Mouse (Mus musculus): ENCODE measurements at regions not wholly inside any gene's neighbourhood (a gene's known extent, or its start where the extent isn't known, plus 50 kb on each side); places are given as distances from the start of the nearest gene placed in this dataset.

DNA sequence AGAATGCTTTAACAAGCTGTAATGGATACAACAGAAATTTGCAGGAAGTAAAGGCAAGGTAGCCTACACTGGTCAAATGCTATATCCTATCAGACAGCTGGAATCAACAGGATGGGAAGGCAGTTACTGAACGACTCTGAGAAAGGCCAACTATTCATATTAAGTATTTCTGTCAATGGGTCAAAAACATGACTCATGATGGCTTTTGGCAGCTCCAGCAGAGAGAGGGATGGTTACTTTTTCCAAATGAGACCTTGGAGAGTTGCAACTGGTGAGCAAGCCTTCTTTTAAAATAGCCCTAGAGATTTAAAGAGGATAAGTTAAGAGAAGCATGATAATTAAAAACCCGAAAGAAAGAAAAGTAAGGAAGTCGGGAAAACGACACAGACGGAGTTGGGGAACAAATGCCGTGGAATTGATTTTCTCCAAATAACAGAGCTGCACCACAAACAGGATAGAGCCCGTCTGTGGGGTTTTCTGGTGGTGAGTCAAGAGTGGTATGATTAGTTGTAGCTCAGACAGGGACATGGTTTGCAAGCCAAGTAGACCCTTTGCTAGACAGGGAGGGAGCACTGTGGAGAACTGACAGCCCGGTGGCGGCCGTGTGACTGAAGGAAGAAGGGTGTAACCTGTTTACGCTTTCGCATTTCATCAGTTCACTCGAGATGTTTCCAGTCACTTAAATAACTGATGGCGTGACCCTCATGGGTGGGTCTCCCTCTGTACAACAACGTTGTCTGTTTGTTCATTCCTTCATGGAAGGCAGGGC is 3638.1 kb upstream of the Gm7489 start:
- WGBS = 58% methylated on average over 15 of the region's 15 CpGs
- TF ChIP-seq POLR2A (IDR thresholded peaks at IDR 0.05; ENCODE audit: borderline replicate concordance, insufficient read depth, low read length) (no peak), CTCF (IDR thresholded peaks at IDR 0.05; ENCODE audit: borderline replicate concordance, insufficient read depth, low read depth, low read length) (no peak)
- Histone ChIP-seq H3K27ac (ENCODE audit: insufficient read depth, low read length) (no peak overlapping the region), H3K4me3 (replicated peaks; ENCODE audit: insufficient read depth, low read depth, low read length) (no peak overlapping the region), H3K27me3 (ENCODE audit: control insufficient read depth, insufficient read depth, low read length) (no peaks in the 10 kb centered on the region), H3K4me1 (ENCODE audit: control insufficient read depth, insufficient read depth, low read length) (no peaks in the 10 kb centered on the region)
- DNase-seq = no peak

DNA sequence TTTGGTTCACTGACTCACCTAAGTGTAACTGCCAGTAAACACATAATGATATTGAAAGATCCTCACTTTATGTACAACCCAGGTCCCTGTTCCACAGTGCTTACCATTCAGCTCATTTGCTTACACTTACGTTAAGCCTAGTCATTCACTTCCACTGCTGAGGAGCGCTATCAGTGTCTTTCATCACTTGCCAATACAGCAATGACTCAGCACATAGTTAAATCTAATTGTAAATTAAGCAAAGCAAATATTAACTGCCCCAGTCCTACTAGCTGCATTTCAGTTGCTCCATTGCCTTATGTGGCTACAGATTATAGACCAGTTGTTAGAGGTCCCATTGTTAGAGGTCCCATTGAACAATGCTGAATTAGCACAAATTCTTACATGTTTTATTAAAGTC is 3624.6 kb upstream of the Gm7489 start:
- no peak overlapping the region for H3K27ac ChIP-seq (ENCODE audit: insufficient read depth, low read length)
- 94% methylated on average over 2 of the region's 2 CpGs for WGBS
- no peaks in the 10 kb centered on the region for H3K27me3 ChIP-seq (ENCODE audit: control insufficient read depth, insufficient read depth, low read length)
- no peak for TF ChIP-seq POLR2A (IDR thresholded peaks at IDR 0.05; ENCODE audit: borderline replicate concordance, insufficient read depth, low read length)
- TF ChIP-seq CTCF (IDR thresholded peaks at IDR 0.05; ENCODE audit: borderline replicate concordance, insufficient read depth, low read depth, low read length) = no peak
- no peak overlapping the region for H3K4me3 ChIP-seq (replicated peaks; ENCODE audit: insufficient read depth, low read depth, low read length)
- H3K4me1 ChIP-seq (ENCODE audit: control insufficient read depth, insufficient read depth, low read length) = no peaks in the 10 kb centered on the region
- DNase-seq = no peak

DNA sequence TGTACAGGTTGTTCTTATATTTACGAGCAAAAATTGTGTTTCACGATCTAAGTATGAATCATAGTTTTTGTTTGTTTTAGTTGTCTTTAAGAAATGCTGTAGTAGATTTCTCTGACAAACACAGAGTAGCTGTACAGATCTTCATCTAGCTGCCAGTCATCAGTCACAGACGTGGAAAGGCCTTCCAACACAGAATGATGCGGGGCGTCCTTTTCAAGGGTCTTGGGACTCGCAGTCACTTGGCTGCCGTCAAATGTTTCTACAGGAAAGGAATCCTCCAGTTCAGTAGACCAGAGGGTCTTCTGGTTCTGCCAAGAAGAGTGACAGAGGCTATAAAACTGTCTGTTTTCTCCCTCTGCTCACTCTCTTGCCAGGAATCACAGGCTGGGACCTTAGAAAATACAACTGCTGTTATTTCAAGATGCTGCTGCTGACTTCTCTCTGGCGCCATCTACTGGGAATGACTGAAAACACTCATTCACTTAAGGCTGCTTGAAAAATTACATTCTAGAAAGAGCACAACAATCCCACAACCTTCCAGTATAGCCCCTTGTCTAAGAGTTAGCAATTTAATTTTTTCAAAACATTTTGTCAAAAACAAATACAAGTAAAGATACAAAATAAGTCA is 3623.3 kb upstream of the Gm7489 start:
- no peak for TF ChIP-seq POLR2A (IDR thresholded peaks at IDR 0.05; ENCODE audit: borderline replicate concordance, insufficient read depth, low read length)
- peak; percentile 46; the same call in 1 of the 2 replicates for TF ChIP-seq CTCF (IDR thresholded peaks at IDR 0.05; ENCODE audit: borderline replicate concordance, insufficient read depth, low read depth, low read length)
- H3K27me3 ChIP-seq (ENCODE audit: control insufficient read depth, insufficient read depth, low read length) = no peaks in the 10 kb centered on the region
- DNase-seq = peak; percentile 21 to 52
- WGBS = 49% methylated on average over 8 of the region's 8 CpGs
- no peaks in the 10 kb centered on the region for H3K4me1 ChIP-seq (ENCODE audit: control insufficient read depth, insufficient read depth, low read length)
- H3K4me3 ChIP-seq (replicated peaks; ENCODE audit: insufficient read depth, low read depth, low read length) = no peak overlapping the region
- no peak overlapping the region for H3K27ac ChIP-seq (ENCODE audit: insufficient read depth, low read length)

DNA sequence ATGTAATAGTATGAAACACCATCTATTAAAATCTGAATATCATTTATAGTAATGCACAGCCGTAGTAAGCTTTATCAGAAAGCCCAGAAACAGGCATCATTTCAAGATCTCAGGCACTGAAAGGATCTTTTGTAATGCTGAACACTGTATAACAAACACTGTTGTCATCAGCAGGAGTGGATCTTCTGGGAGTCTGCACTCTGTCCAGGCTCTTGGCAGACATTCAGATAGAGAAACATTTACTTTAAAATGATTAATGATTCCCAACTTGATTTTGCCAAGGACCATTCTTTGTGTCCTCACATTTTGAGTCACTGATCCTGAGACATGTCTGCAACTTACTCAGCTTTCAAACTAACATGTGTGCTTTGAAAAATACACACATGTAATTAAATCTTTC is 3617.2 kb upstream of the Gm7489 start:
- DNase-seq = no peak
- H3K27me3 ChIP-seq (ENCODE audit: control insufficient read depth, insufficient read depth, low read length) = no peaks in the 10 kb centered on the region
- no peaks in the 10 kb centered on the region for H3K4me1 ChIP-seq (ENCODE audit: control insufficient read depth, insufficient read depth, low read length)
- H3K4me3 ChIP-seq (replicated peaks; ENCODE audit: insufficient read depth, low read depth, low read length) = no peak overlapping the region
- H3K27ac ChIP-seq (ENCODE audit: insufficient read depth, low read length) = no peak overlapping the region
- TF ChIP-seq POLR2A (IDR thresholded peaks at IDR 0.05; ENCODE audit: borderline replicate concordance, insufficient read depth, low read length) = no peak
- no peak for TF ChIP-seq CTCF (IDR thresholded peaks at IDR 0.05; ENCODE audit: borderline replicate concordance, insufficient read depth, low read depth, low read length)
- 9% methylated on average over 1 of the region's 1 CpGs for WGBS

DNA sequence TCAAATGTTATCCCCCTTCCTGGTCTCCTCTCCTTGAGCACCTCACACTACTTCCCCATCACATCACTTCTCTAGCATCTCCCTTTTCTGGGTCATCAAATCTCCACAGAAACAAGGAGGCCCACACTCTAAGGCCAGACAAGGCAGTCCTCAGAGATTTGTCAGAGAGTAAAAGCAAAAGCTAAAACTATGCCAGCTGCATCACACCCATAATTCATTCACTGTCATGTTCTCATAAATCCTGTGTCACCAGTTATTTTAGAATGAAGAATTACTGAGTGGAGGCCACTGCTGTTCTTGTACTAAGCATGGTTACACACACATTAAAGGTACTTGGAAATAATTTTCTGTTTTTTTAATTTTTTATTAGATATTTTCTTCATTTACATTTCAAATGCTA is 3613.1 kb upstream of the Gm7489 start:
- TF ChIP-seq POLR2A (IDR thresholded peaks at IDR 0.05; ENCODE audit: borderline replicate concordance, insufficient read depth, low read length) (no peak), CTCF (IDR thresholded peaks at IDR 0.05; ENCODE audit: borderline replicate concordance, insufficient read depth, low read depth, low read length) (no peak)
- Histone ChIP-seq H3K4me1 (ENCODE audit: control insufficient read depth, insufficient read depth, low read length) (no peaks in the 10 kb centered on the region), H3K4me3 (replicated peaks; ENCODE audit: insufficient read depth, low read depth, low read length) (no peak overlapping the region), H3K27me3 (ENCODE audit: control insufficient read depth, insufficient read depth, low read length) (no peaks in the 10 kb centered on the region), H3K27ac (ENCODE audit: insufficient read depth, low read length) (no peak overlapping the region)
- no peak for DNase-seq

DNA sequence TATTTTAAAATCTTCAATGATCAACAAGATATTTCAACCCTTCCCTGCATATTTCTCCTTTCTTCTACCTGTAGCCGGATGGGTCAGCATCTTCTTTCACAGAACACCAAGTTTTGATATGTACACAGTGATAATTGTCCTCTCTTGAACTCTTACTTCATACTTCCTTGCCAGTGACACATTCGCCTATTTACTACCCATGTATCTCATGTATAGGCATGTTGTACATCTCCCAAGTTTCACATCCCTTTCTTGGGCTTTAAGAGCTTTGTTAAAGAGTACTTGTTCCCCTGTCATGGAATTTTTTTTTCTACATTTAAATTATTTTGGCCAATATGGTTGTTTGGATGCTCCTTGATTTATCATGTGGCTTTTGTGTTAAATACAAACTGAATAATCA is 3602.1 kb upstream of the Gm7489 start:
- Histone ChIP-seq H3K4me1 (ENCODE audit: control insufficient read depth, insufficient read depth, low read length) (no peaks in the 10 kb centered on the region), H3K27ac (ENCODE audit: insufficient read depth, low read length) (no peak overlapping the region), H3K4me3 (replicated peaks; ENCODE audit: insufficient read depth, low read depth, low read length) (no peak overlapping the region), H3K27me3 (ENCODE audit: control insufficient read depth, insufficient read depth, low read length) (no peaks in the 10 kb centered on the region)
- 87% methylated on average over 2 of the region's 2 CpGs for WGBS
- no peak for TF ChIP-seq CTCF (IDR thresholded peaks at IDR 0.05; ENCODE audit: borderline replicate concordance, insufficient read depth, low read depth, low read length)
- TF ChIP-seq POLR2A (IDR thresholded peaks at IDR 0.05; ENCODE audit: borderline replicate concordance, insufficient read depth, low read length) = no peak
- no peak for DNase-seq

DNA sequence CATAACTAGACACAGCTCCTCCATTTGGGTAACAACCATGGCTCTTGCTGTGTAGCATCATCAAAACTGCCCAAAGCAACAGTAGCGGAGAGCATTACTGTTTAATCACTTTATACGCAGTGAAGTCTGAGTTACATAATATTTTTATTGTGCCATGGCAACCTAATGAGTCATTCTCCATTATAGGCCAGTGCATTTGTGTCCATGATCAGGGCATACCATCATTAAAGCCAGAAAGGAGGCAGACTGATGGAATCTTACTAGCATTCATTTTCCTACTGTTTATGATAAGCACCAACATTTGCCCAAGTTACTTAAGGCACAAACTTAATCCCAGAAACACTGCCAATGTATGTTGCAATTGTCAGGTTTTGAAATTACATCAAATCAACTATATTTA is 3601.2 kb upstream of the Gm7489 start:
- Histone ChIP-seq H3K4me1 (ENCODE audit: control insufficient read depth, insufficient read depth, low read length) (no peaks in the 10 kb centered on the region), H3K4me3 (replicated peaks; ENCODE audit: insufficient read depth, low read depth, low read length) (no peak overlapping the region), H3K27ac (ENCODE audit: insufficient read depth, low read length) (no peak overlapping the region), H3K27me3 (ENCODE audit: control insufficient read depth, insufficient read depth, low read length) (no peaks in the 10 kb centered on the region)
- no peak for DNase-seq
- 89% methylated on average over 2 of the region's 2 CpGs for WGBS
- TF ChIP-seq CTCF (IDR thresholded peaks at IDR 0.05; ENCODE audit: borderline replicate concordance, insufficient read depth, low read depth, low read length) (no peak), POLR2A (IDR thresholded peaks at IDR 0.05; ENCODE audit: borderline replicate concordance, insufficient read depth, low read length) (no peak)

DNA sequence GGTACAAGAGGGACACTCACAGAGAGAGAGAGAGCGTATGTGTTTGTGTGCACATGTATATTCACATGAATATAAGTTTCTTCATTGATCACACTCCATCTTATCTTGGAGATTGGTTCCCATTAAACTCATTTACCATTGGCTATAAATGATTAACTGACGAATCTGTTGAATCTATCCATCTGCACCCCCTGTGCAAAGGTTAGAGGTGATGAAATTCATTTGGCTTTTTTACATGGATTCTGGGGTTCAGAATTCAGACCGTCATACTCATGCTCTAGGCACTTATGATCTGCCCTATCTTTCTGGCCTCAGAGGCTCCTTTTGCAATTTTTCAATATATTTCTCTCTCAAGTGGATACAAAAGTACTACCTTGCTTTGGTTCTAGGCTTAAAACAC is 3582.9 kb upstream of the Gm7489 start:
- Histone ChIP-seq H3K27me3 (ENCODE audit: control insufficient read depth, insufficient read depth, low read length) (no peaks in the 10 kb centered on the region), H3K4me1 (ENCODE audit: control insufficient read depth, insufficient read depth, low read length) (no peaks in the 10 kb centered on the region), H3K4me3 (replicated peaks; ENCODE audit: insufficient read depth, low read depth, low read length) (no peak overlapping the region), H3K27ac (ENCODE audit: insufficient read depth, low read length) (no peak overlapping the region)
- no peak for DNase-seq
- 88% methylated on average over 3 of the region's 3 CpGs for WGBS
- TF ChIP-seq CTCF (IDR thresholded peaks at IDR 0.05; ENCODE audit: borderline replicate concordance, insufficient read depth, low read depth, low read length) (no peak), POLR2A (IDR thresholded peaks at IDR 0.05; ENCODE audit: borderline replicate concordance, insufficient read depth, low read length) (no peak)

All from cerebellum, adult 2 months (tissue).